Mouse (Mus musculus): ENCODE measurements around the gene Dglucy.

GRCm38 (mm10) chr12:100807280-100807679 lies 28.4 kb downstream of the Dglucy start:
- TF ChIP-seq GATA1 (IDR thresholded peaks at IDR 0.05; ENCODE audit: low read length) (no peak), TAL1 (IDR thresholded peaks at IDR 0.05; ENCODE audit: low read length) (no peak)

Measured in erythroblast, embryonic 14.5 days (primary cell).